Mouse (Mus musculus) heart, postnatal 0 days (tissue): Measurements from ENCODE around the gene Rbm15.

Experiments
- CTCF ChIP-seq: IDR thresholded peaks from 2 replicates; pipeline ENCODE4 v1.5.1; 2016; ENCODE audit warnings: antibody characterized with exemption, control low read depth, low read depth
- EP300 ChIP-seq: IDR thresholded peaks from 2 replicates; pipeline ENCODE4 v1.6.1; 2016; ENCODE audit warnings: antibody characterized with exemption, low read depth

- no peak for TF ChIP-seq EP300
- TF ChIP-seq CTCF: no peak
Observed at GRCm38 (mm10) chr3:107367938-107368599, 34.6 kb upstream of the Rbm15 start.
